Mouse (Mus musculus): ENCODE results near the gene Asb5. TPM values are rescaled to one million over a fixed set of nuclear protein-coding genes. Genes with fewer than 3 reads are reported as not detected.

The Asb5 gene
- 4.7 and 5.9 TPM in 2 replicates for polyA plus RNA-seq (2015; fragmentation: Nextera tagmentation; extraction: Ambion mirVana)

- Histone ChIP-seq H3K4me3 (ENCODE audit: low read length) (peak within 1 kb of the TSS; percentile 76), H3K4me2 (ENCODE audit: low read depth, low read length) (peak within 1 kb of the TSS; percentile 80), H3K9ac (ENCODE audit: low read length) (peak within 1 kb of the TSS; percentile 86), H3K4me1 (ENCODE audit: control insufficient read depth, insufficient read depth, low read length) (peaks cover 14% of the 10 kb centered on the region), H3K27me3 (ENCODE audit: control insufficient read depth, insufficient read depth, low read length) (no peaks in the 10 kb centered on the region), H3K27ac (ENCODE audit: low read length) (peak within 1 kb of the TSS; percentile 83), H3K36me3 (ENCODE audit: control insufficient read depth, insufficient read depth) (peaks cover 3% of the 10 kb centered on the region; the same call in 1 of the 2 replicates), H3K9me3 (replicated peaks; ENCODE audit: control insufficient read depth, low read length) (no peaks in the 10 kb centered on the region)
- under 1% methylated on average over 89 of the region's 89 CpGs for WGBS
- peak; percentile 96 for ATAC-seq (replicated peaks; ENCODE audit: extremely low read depth, insufficient read depth, low FRiP score)
These were observed at the start of gene Asb5, which contains the start of gene Spcs3 for GRCm38 (mm10) chr8:54529382-54530296. Asb5 (plus strand) TSS chr8:54529580. Spcs3 (minus strand) TSS chr8:54529998.

DNA sequence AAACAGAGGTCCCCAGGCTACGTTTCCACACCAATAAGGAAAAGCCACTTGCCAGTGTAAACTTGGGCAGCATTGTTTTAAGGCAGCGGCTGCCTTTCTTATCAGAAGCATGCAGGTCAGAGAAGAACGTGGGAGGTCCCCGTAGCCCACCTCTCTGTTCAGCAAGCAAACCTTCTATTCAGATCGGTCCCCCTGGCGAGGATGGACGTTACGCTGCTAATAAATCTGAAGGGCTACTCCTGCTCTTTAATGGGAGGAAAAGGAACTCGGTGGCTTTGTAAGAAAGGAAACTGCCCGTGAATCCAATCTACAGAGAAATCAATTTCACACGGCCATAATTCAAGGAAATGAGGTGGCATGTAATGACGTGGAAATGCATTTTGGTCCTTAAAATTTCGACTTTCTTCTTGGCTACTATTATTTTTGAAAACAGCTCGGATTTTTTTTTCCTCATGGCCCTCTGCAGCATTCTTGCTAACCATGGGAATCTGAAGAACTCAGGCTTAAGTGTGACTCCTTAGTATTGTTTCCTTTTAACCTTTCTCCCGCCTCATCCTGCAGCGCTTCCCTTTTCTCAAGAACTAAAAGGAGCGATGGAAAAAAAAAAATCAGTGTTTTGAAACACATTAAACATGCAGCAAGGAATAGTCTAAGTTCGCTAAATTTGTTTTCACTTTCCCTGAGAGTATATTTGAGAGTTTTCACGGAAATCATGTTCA is 42.7 kb upstream of the Asb5 start:
- Histone ChIP-seq H3K27ac (ENCODE audit: low read length) (no peak overlapping the region), H3K9me3 (replicated peaks; ENCODE audit: control insufficient read depth, low read length) (no peaks in the 10 kb centered on the region), H3K4me2 (ENCODE audit: low read depth, low read length) (peak overlapping the region; percentile 52), H3K4me3 (ENCODE audit: low read length) (peak overlapping the region; percentile 25), H3K4me1 (ENCODE audit: control insufficient read depth, insufficient read depth, low read length) (no peaks in the 10 kb centered on the region), H3K27me3 (ENCODE audit: control insufficient read depth, insufficient read depth, low read length) (no peaks in the 10 kb centered on the region), H3K36me3 (ENCODE audit: control insufficient read depth, insufficient read depth) (no peaks in the 10 kb centered on the region), H3K9ac (ENCODE audit: low read length) (no peak overlapping the region)
- WGBS, result 31% methylated on average over 19 of the region's 19 CpGs
- no peak for ATAC-seq (replicated peaks; ENCODE audit: extremely low read depth, insufficient read depth, low FRiP score)

DNA sequence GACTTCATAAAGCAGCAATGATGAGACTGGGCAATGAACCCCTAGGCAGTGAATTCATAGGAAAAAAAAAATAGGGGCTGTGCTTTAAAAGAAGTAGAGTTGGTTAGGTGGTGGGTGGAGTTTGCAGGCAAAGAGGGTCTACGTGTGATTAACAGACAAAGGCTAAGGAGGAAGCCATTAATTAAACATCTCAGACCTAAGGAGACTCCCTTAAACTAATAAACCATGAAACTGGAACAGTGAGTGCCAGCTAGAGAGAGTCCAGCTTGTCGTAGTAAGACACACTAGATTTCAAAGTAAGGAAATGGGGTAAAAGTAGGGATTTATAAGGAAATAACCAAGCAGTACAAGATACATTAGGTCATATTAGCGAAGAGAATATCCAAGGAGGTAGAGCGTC is 40.9 kb upstream of the Asb5 start:
- Histone ChIP-seq H3K36me3 (ENCODE audit: control insufficient read depth, insufficient read depth) (no peaks in the 10 kb centered on the region), H3K4me1 (ENCODE audit: control insufficient read depth, insufficient read depth, low read length) (no peaks in the 10 kb centered on the region), H3K4me3 (ENCODE audit: low read length) (no peak overlapping the region), H3K4me2 (ENCODE audit: low read depth, low read length) (no peak overlapping the region), H3K27me3 (ENCODE audit: control insufficient read depth, insufficient read depth, low read length) (no peaks in the 10 kb centered on the region), H3K9ac (ENCODE audit: low read length) (no peak overlapping the region), H3K9me3 (replicated peaks; ENCODE audit: control insufficient read depth, low read length) (no peaks in the 10 kb centered on the region), H3K27ac (ENCODE audit: low read length) (no peak overlapping the region)
- ATAC-seq (replicated peaks; ENCODE audit: extremely low read depth, insufficient read depth, low FRiP score), result no peak
- WGBS, result 85% methylated on average over 4 of the region's 4 CpGs

GRCm38 (mm10) chr8:54491057-54491690 is 38.2 kb upstream of the Asb5 start:
- no peak overlapping the region for H3K4me2 ChIP-seq (ENCODE audit: low read depth, low read length)
- no peak overlapping the region for H3K4me3 ChIP-seq (ENCODE audit: low read length)
- H3K9me3 ChIP-seq (replicated peaks; ENCODE audit: control insufficient read depth, low read length), result no peaks in the 10 kb centered on the region
- ATAC-seq (replicated peaks; ENCODE audit: extremely low read depth, insufficient read depth, low FRiP score), result no peak
- H3K4me1 ChIP-seq (ENCODE audit: control insufficient read depth, insufficient read depth, low read length), result no peaks in the 10 kb centered on the region
- no peaks in the 10 kb centered on the region for H3K36me3 ChIP-seq (ENCODE audit: control insufficient read depth, insufficient read depth)
- no peak overlapping the region for H3K27ac ChIP-seq (ENCODE audit: low read length)
- H3K27me3 ChIP-seq (ENCODE audit: control insufficient read depth, insufficient read depth, low read length), result no peaks in the 10 kb centered on the region
- H3K9ac ChIP-seq (ENCODE audit: low read length), result no peak overlapping the region
- 19% methylated on average over 6 of the region's 6 CpGs for WGBS

DNA sequence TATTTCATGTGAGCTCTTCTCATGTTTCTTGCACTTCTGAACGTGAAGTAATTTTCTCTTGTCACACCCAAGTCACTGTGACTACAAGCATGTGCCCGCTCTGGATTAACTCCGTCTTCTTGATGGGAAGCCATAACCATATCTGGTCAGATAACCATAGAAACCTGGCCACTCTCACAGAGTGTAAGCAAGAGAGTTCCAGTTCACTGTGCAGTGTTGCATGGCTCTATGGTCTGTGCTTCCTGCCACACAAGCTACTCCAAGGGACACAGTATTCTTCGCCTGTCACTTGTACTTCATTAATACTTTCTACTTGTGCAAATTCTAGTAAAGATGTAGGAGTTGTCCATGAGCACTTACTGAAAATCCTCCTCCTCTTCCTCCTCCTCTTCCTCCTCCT is 37.4 kb upstream of the Asb5 start:
- Histone ChIP-seq H3K4me3 (ENCODE audit: low read length) (no peak overlapping the region), H3K9me3 (replicated peaks; ENCODE audit: control insufficient read depth, low read length) (no peaks in the 10 kb centered on the region), H3K36me3 (ENCODE audit: control insufficient read depth, insufficient read depth) (no peaks in the 10 kb centered on the region), H3K4me1 (ENCODE audit: control insufficient read depth, insufficient read depth, low read length) (no peaks in the 10 kb centered on the region), H3K27ac (ENCODE audit: low read length) (no peak overlapping the region), H3K9ac (ENCODE audit: low read length) (no peak overlapping the region), H3K27me3 (ENCODE audit: control insufficient read depth, insufficient read depth, low read length) (no peaks in the 10 kb centered on the region), H3K4me2 (ENCODE audit: low read depth, low read length) (no peak overlapping the region)
- ATAC-seq (replicated peaks; ENCODE audit: extremely low read depth, insufficient read depth, low FRiP score), result no peak
- WGBS, result 55% methylated on average over 4 of the region's 4 CpGs

- Histone ChIP-seq H3K4me3 (ENCODE audit: low read length) (no peak overlapping the region), H3K27me3 (ENCODE audit: control insufficient read depth, insufficient read depth, low read length) (no peaks in the 10 kb centered on the region), H3K9me3 (replicated peaks; ENCODE audit: control insufficient read depth, low read length) (no peaks in the 10 kb centered on the region), H3K4me1 (ENCODE audit: control insufficient read depth, insufficient read depth, low read length) (no peaks in the 10 kb centered on the region), H3K9ac (ENCODE audit: low read length) (no peak overlapping the region), H3K36me3 (ENCODE audit: control insufficient read depth, insufficient read depth) (no peaks in the 10 kb centered on the region), H3K4me2 (ENCODE audit: low read depth, low read length) (no peak overlapping the region), H3K27ac (ENCODE audit: low read length) (no peak overlapping the region)
- WGBS, result 11% methylated on average over 6 of the region's 6 CpGs
- no peak for ATAC-seq (replicated peaks; ENCODE audit: extremely low read depth, insufficient read depth, low FRiP score)
These were observed 36.3 kb upstream of the Asb5 start for GRCm38 (mm10) chr8:54493110-54493509.

DNA sequence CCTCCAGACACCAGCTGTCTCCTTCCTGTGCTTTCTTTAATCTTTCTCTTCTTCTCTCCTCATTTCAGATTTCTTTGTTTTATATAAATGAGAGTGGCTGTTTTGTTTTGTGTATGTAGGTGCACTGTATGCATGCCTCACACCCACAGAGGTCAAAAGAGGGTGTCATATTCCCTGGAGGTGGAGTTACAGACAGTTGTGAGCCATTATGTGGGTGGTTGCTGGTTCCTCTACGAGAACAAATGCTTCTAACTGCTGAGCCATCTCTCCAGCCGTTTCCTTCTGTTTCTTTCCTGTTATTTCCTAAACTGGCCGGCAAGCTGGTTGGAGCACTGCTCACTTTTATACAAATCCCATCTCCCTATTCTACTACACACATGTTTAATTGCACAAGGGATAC is 35.5 kb upstream of the Asb5 start:
- H3K27ac ChIP-seq (ENCODE audit: low read length), result no peak overlapping the region
- ATAC-seq (replicated peaks; ENCODE audit: extremely low read depth, insufficient read depth, low FRiP score), result no peak
- H3K9me3 ChIP-seq (replicated peaks; ENCODE audit: control insufficient read depth, low read length), result no peaks in the 10 kb centered on the region
- H3K27me3 ChIP-seq (ENCODE audit: control insufficient read depth, insufficient read depth, low read length), result no peaks in the 10 kb centered on the region
- no peak overlapping the region for H3K9ac ChIP-seq (ENCODE audit: low read length)
- H3K4me1 ChIP-seq (ENCODE audit: control insufficient read depth, insufficient read depth, low read length), result no peaks in the 10 kb centered on the region
- no peak overlapping the region for H3K4me2 ChIP-seq (ENCODE audit: low read depth, low read length)
- H3K4me3 ChIP-seq (ENCODE audit: low read length), result no peak overlapping the region
- H3K36me3 ChIP-seq (ENCODE audit: control insufficient read depth, insufficient read depth), result no peaks in the 10 kb centered on the region
- 40% methylated on average over 3 of the region's 3 CpGs for WGBS

DNA sequence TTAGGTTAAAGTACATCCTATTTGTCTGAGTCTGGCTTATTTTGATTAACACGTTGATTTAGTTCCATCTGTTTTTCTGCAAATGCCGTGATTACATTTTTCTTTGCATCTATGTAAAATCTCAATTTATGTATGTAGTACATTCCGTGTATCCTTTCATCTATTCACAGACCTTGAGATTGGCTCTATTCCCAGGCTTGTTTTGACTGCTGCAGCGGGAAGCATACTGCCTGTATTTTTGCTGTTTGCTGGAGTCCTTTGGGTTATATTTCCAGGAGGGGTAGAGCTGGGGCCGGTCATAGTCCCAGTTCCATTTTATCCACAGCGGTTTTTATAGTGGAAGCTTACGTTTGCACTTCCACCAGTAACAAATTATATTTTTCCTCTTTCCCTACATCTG is 26.3 kb upstream of the Asb5 start:
- ATAC-seq (replicated peaks; ENCODE audit: extremely low read depth, insufficient read depth, low FRiP score), result no peak
- WGBS, result 64% methylated on average over 7 of the region's 7 CpGs

More for the DNA sequence above, 26.3 kb upstream of the Asb5 start:
- H3K27me3 ChIP-seq (ENCODE audit: control insufficient read depth, insufficient read depth, low read length), result no peaks in the 10 kb centered on the region
- H3K9me3 ChIP-seq (replicated peaks; ENCODE audit: control insufficient read depth, low read length), result no peaks in the 10 kb centered on the region
- H3K4me2 ChIP-seq (ENCODE audit: low read depth, low read length), result no peak overlapping the region
- no peak overlapping the region for H3K4me3 ChIP-seq (ENCODE audit: low read length)
- H3K9ac ChIP-seq (ENCODE audit: low read length), result no peak overlapping the region
- H3K27ac ChIP-seq (ENCODE audit: low read length), result no peak overlapping the region
- peaks cover 2% of the 10 kb centered on the region; the same call in 1 of the 2 replicates for H3K4me1 ChIP-seq (ENCODE audit: control insufficient read depth, insufficient read depth, low read length)
- H3K36me3 ChIP-seq (ENCODE audit: control insufficient read depth, insufficient read depth), result no peaks in the 10 kb centered on the region
